Mouse (Mus musculus): Measurements from ENCODE around the gene Shisa2. TPM values are rescaled to one million over a fixed set of nuclear protein-coding genes. Genes with fewer than 3 reads are reported as not detected.

Shisa2 gene
- polyA plus RNA-seq, 1 experiment from 2014 or later: 16.7 TPM

DNA sequence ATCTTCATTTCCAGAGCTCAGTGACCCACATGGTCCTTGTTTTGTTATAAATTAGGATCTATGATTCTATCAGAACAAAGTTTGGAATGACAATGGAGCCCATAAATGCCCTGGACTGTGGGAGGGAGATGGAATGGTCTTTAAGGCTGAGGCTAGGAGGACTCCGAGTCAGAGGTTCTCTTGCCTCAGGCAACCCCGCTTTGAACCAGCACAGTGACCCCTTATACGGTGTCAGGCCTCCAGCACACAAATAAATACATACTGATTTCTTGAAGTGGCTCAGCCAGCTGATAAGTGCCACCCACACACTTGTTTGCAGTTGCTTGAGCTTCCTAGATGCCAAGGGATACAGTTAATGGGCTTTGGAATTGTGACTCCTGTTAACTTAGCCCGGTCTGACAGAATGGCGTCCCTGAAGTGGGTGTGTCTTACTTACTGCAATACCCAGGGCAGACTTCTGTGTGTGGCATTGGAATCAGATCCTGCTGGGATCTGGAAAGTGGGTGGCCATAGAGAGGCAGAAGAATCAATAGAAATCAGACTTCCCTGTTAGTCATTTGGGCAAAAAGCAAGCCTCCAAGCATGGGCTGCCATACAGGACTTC is 8.3 kb downstream of the Shisa2 start:
- H3K27me3 ChIP-seq: no peaks in the 10 kb centered on the region; the same call in 1 of the 2 replicates
- H3K4me2 ChIP-seq (replicated peaks): no peak overlapping the region
- no peaks in the 10 kb centered on the region for H3K36me3 ChIP-seq
- H3K4me1 ChIP-seq: no peaks in the 10 kb centered on the region
- no peaks in the 10 kb centered on the region for H3K9me3 ChIP-seq (replicated peaks)
- no peak overlapping the region for H3K4me3 ChIP-seq (replicated peaks)
- no peak overlapping the region for H3K9ac ChIP-seq
- 61% methylated on average over 5 of the region's 5 CpGs for WGBS
- no peak for ATAC-seq (ENCODE audit: insufficient number of reproducible peaks, low FRiP score, low TSS enrichment, low read depth)
- no peak overlapping the region for H3K27ac ChIP-seq (replicated peaks)

DNA sequence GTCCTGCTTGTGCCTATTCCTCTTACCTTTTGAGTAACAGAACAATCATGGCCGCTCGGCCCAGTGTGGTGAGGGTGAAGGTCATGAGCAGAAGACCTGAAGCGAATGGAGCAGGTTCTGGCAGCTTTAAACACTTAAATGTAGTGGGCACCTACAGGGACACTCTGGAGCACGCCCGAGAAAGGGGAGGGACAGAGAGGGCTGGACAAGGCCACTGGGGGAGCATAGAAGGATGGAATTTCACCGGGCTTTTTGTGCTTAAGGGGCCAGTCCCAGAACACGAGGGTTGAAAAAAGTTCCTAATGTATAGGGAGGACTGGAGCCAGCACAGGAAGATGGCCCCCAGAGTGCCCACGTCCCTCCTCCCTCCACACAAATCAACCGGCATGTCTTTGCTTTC is 8.9 kb downstream of the Shisa2 start:
- no peaks in the 10 kb centered on the region for H3K4me1 ChIP-seq
- H3K9ac ChIP-seq: no peak overlapping the region
- no peaks in the 10 kb centered on the region for H3K9me3 ChIP-seq (replicated peaks)
- no peak overlapping the region for H3K27ac ChIP-seq (replicated peaks)
- ATAC-seq (ENCODE audit: insufficient number of reproducible peaks, low FRiP score, low TSS enrichment, low read depth): no peak
- WGBS: 76% methylated on average over 9 of the region's 9 CpGs
- no peak overlapping the region for H3K4me2 ChIP-seq (replicated peaks)
- H3K4me3 ChIP-seq (replicated peaks): no peak overlapping the region
- no peaks in the 10 kb centered on the region for H3K36me3 ChIP-seq
- H3K27me3 ChIP-seq: no peaks in the 10 kb centered on the region; the same call in 1 of the 2 replicates

DNA sequence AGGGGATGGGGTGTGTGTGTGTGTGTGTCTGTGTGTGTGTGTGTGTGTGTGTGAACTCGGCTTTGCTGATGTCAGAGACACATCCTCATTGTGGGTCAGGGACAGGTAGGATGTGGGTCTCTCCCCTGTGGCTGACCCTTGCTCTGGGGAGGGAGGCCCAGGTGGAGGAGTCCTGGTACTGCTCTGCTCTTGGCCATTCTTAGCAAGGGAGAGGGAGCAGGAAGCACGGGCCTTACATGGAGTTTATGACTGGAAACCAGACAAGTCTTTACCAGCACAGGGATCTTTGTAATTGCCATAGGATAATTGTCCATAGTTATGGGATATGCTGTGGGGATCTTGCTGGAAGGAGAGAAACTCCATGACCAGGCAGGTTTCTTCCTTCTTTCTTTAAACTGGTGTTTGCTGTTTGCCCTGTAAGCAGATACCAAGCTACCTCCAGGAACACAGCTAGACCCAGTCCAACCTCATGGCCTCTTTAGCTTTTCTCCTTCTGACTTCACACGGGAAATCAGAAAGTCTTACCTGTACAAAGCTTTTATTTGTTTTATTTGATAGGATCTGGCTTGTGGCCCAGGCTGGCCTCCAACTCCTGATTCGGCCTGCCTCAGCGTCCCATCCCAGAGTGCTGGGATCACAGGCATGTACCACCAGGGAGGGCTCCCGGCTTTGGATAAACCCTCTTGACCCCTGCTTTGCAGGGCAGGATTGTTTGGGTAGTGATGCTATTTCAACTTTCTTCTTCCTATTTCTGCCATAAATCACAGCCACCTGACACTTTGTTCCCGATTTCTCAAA is 14.0 kb downstream of the Shisa2 start:
- Histone ChIP-seq H3K9ac (no peak overlapping the region), H3K27ac (replicated peaks) (no peak overlapping the region), H3K4me3 (replicated peaks) (no peak overlapping the region), H3K27me3 (no peaks in the 10 kb centered on the region), H3K36me3 (no peaks in the 10 kb centered on the region), H3K4me1 (peaks cover 7% of the 10 kb centered on the region; the same call in 1 of the 2 replicates), H3K4me2 (replicated peaks) (no peak overlapping the region), H3K9me3 (replicated peaks) (no peaks in the 10 kb centered on the region)
- 45% methylated on average over 7 of the region's 7 CpGs for WGBS
- ATAC-seq (ENCODE audit: insufficient number of reproducible peaks, low FRiP score, low TSS enrichment, low read depth): no peak

DNA sequence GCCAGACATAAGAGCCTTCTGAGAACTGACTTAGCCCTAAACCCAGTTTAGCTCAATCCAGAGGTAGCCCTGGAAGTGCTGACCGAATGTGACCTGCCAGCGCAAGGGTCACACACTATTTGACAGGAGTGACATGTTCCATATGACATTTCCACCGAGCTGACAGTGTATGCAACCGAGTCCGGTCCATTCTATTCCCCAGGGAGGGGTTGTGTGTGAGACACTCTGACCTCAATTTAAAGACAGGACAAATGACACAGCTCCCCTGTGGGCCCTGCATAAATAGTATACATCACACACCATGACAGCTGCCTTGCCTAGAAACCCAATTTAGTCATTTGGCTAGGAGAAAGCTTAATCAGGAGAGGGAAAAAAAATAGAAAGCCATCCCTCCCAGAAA is 16.7 kb downstream of the Shisa2 start:
- WGBS: 30% methylated on average over 5 of the region's 5 CpGs
- no peak for ATAC-seq (ENCODE audit: insufficient number of reproducible peaks, low FRiP score, low TSS enrichment, low read depth)
- no peak overlapping the region for H3K9ac ChIP-seq

DNA sequence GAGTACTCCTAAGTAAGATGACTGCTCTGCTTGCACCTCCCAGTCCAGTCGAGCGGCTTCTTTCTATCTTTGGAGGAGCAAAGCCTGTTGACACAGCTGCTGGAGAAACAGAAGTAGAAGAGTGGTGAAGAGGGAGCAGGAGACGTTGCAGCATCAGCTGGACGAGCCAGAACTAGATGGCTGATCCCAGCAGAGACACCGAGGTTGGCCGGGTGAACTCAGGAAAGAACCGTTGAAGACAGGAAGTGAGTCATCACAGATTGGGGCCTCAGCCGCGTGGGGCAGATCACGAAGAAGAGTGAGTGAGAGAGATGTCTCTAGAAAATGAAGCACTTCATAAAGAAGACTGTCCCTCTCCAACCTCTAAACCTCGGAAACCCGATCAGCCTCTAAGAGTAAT is 18.5 kb downstream of the Shisa2 start:
- Histone ChIP-seq H3K4me1 (peaks cover 16% of the 10 kb centered on the region), H3K4me3 (replicated peaks) (no peak overlapping the region), H3K27ac (replicated peaks) (no peak overlapping the region), H3K4me2 (replicated peaks) (no peak overlapping the region), H3K9me3 (replicated peaks) (no peaks in the 10 kb centered on the region), H3K36me3 (no peaks in the 10 kb centered on the region), H3K9ac (no peak overlapping the region), H3K27me3 (no peaks in the 10 kb centered on the region)
- WGBS: 44% methylated on average over 12 of the region's 12 CpGs
- no peak; the same call in 1 of the 2 replicates for ATAC-seq (ENCODE audit: insufficient number of reproducible peaks, low FRiP score, low TSS enrichment, low read depth)

More for the DNA sequence above, 16.7 kb downstream of the Shisa2 start:
- H3K36me3 ChIP-seq: no peaks in the 10 kb centered on the region
- peaks cover 9% of the 10 kb centered on the region; the same call in 1 of the 2 replicates for H3K4me1 ChIP-seq
- no peaks in the 10 kb centered on the region for H3K27me3 ChIP-seq
- no peak overlapping the region for H3K27ac ChIP-seq (replicated peaks)
- no peaks in the 10 kb centered on the region for H3K9me3 ChIP-seq (replicated peaks)
- no peak overlapping the region for H3K4me3 ChIP-seq (replicated peaks)
- H3K4me2 ChIP-seq (replicated peaks): no peak overlapping the region

DNA sequence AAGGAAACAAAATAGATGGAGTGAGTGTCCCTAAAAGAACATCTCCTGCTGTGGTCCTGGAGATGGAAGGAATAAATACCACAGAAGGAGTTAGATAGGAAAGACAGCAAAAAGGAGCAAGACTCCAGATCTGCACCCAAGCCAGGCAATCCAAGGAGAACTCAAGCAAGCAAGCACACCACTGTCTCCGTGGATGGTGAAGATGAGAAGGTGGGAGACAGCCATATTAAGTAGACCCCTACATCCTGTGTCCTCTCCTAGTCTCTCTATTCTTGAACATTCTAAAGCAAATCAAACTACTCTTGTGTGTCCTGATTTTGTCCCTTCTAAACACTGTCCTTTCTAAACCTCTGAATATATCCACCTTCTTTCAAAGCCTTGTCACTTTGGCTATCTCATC is 19.1 kb downstream of the Shisa2 start:
- Histone ChIP-seq H3K36me3 (no peaks in the 10 kb centered on the region), H3K27ac (replicated peaks) (no peak overlapping the region), H3K27me3 (no peaks in the 10 kb centered on the region), H3K9me3 (replicated peaks) (no peaks in the 10 kb centered on the region), H3K4me2 (replicated peaks) (no peak overlapping the region), H3K4me3 (replicated peaks) (no peak overlapping the region), H3K4me1 (peaks cover 19% of the 10 kb centered on the region), H3K9ac (no peak overlapping the region)
- no peak for ATAC-seq (ENCODE audit: insufficient number of reproducible peaks, low FRiP score, low TSS enrichment, low read depth)
- WGBS: 92% methylated on average over 1 of the region's 1 CpGs

DNA sequence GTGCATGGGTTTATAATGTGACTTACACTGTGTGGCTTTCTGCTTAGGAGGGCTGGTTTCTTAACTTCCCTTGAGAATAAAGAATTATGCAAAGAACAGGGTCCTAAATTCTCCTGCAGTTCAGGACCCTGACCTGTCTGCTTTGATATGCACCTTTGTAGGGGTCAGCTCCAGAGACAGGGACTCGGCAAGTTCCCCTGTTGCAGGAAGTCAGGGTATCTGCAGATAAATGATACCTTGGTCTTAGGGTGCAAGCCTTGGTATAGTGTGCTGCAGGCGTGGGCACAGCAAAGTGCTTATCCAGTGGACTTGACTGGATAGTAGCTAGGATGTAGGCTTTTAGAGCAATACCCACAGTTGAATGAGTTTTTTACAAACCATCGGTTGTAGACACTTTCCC is 19.8 kb downstream of the Shisa2 start:
- Histone ChIP-seq H3K4me2 (replicated peaks) (no peak overlapping the region), H3K27ac (replicated peaks) (no peak overlapping the region), H3K9me3 (replicated peaks) (no peaks in the 10 kb centered on the region), H3K27me3 (no peaks in the 10 kb centered on the region), H3K36me3 (no peaks in the 10 kb centered on the region), H3K4me3 (replicated peaks) (no peak overlapping the region), H3K4me1 (peaks cover 17% of the 10 kb centered on the region; the same call in 1 of the 2 replicates), H3K9ac (no peak overlapping the region)
- ATAC-seq (ENCODE audit: insufficient number of reproducible peaks, low FRiP score, low TSS enrichment, low read depth): no peak
- WGBS: 81% methylated on average over 3 of the region's 3 CpGs

DNA sequence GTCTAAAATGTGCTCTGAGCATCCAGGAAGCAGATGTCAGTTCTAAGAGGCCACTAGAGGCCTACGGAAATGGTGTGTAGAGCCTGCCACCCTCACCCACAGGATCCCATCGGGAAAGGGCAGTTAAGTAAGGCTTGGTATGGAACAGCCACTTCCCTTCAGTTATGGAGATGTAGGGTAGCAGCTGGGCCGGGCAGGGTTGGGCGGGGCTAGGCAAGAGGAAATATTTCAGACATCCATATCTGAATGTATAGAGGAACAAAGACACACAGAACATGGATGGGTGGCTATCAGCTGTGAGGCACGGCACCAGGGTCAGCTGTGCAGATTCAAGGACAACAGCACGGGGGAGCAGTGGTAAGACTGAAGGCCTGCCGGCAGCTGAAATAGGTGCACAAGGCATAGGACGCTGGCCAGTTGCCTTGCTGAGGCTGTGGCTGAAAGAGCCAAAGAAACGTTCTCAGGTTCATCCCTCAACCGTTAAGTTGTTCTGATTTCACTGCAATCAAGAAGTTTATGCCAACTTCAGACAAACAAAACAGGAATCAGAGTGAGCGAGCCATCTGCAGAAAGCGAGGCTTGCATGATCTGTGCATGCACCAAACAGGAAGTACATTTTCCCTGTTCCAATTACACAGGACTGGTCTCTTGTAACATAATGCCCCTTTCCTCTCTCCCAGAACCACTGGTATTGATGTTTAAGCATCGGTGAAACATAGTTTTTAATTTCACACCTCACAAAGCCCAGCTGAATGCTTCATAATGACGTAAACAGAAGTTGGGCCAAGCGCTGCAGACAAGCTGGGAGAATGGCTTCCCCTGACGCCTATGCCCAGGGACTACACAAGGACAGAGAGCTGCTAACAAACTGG is 22.0 kb downstream of the Shisa2 start:
- 0 out of 2 replicates have a peak, but pooled peaks have one; percentile 23 for ATAC-seq (ENCODE audit: insufficient number of reproducible peaks, low FRiP score, low TSS enrichment, low read depth)
- no peak overlapping the region for H3K4me3 ChIP-seq (replicated peaks)
- WGBS: 55% methylated on average over 16 of the region's 16 CpGs
- no peaks in the 10 kb centered on the region for H3K27me3 ChIP-seq
- no peaks in the 10 kb centered on the region for H3K9me3 ChIP-seq (replicated peaks)
- peaks cover 16% of the 10 kb centered on the region; the same call in 1 of the 2 replicates for H3K4me1 ChIP-seq
- no peak overlapping the region for H3K9ac ChIP-seq
- no peaks in the 10 kb centered on the region for H3K36me3 ChIP-seq
- H3K4me2 ChIP-seq (replicated peaks): no peak overlapping the region
- H3K27ac ChIP-seq (replicated peaks): no peak overlapping the region

DNA sequence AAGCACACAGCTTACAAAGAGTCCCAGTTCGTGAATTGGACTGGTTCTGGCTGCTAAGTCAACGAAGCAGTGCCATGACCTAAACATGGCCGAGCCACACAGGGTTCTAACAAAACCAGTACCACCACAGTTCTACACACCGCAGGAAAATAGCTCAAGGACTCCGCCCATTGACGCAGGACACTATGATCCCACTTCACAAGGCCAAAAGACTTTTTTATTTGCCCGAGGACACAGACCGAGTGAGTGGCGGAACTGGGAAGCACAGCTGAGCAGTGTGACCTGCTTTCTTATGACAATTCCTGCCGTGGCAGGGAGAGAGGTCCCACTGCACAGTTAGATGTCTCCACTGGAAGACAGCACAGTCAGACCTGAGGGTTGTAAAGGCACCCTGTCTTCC is 23.5 kb downstream of the Shisa2 start:
- Histone ChIP-seq H3K9ac (no peak overlapping the region), H3K36me3 (no peaks in the 10 kb centered on the region), H3K4me2 (replicated peaks) (no peak overlapping the region), H3K4me1 (peaks cover 16% of the 10 kb centered on the region; the same call in 1 of the 2 replicates), H3K27ac (replicated peaks) (no peak overlapping the region), H3K27me3 (no peaks in the 10 kb centered on the region), H3K4me3 (replicated peaks) (no peak overlapping the region), H3K9me3 (replicated peaks) (no peaks in the 10 kb centered on the region)
- no peak for ATAC-seq (ENCODE audit: insufficient number of reproducible peaks, low FRiP score, low TSS enrichment, low read depth)
- 78% methylated on average over 10 of the region's 10 CpGs for WGBS

DNA sequence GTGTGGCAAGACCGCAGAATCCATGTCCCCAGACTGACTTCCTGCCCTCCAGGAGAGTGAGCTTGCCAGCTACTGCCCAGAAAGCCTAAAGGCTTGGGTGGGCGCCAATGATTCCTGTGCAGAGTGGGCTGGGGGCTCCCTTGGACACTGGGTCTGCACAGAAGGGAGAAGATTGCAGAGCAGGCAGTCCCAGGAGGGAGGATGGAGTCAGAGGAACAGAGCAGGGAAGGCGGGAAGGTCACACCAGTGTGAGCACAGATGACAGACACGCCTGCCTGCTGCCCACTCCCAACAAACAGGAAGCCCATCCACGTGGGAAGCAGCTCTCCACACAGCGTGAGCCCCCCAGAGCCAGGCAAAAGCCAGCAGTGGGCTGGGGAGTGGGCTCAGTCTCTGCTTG is 24.2 kb downstream of the Shisa2 start:
- no peak overlapping the region for H3K4me2 ChIP-seq (replicated peaks)
- H3K4me1 ChIP-seq: peaks cover 16% of the 10 kb centered on the region; the same call in 1 of the 2 replicates
- WGBS: 70% methylated on average over 6 of the region's 6 CpGs
- H3K9me3 ChIP-seq (replicated peaks): no peaks in the 10 kb centered on the region
- H3K27me3 ChIP-seq: no peaks in the 10 kb centered on the region
- H3K27ac ChIP-seq (replicated peaks): no peak overlapping the region
- no peak overlapping the region for H3K4me3 ChIP-seq (replicated peaks)
- H3K36me3 ChIP-seq: no peaks in the 10 kb centered on the region
- ATAC-seq (ENCODE audit: insufficient number of reproducible peaks, low FRiP score, low TSS enrichment, low read depth): no peak
- no peak overlapping the region for H3K9ac ChIP-seq

DNA sequence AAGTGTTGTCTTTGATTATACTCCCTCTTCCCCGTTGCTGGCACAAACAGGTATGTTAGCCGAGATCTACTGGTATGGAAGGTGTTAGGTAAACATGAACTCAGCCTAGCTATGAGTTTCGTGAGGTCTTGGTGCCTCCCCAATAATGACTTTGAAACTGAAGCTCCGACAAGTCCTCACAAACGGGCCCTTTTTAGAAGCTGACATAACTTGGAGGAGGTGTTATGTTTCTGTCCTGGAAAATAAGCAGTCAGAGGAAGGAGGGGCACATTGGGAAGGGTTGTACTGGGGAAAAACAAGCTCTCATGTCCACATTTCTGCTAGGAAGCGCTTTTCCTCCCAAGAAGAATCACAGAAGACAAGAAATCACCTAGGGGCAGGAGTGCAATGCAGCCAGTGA is 31.5 kb downstream of the Shisa2 start:
- Histone ChIP-seq H3K9ac (no peak overlapping the region), H3K4me1 (no peaks in the 10 kb centered on the region), H3K9me3 (replicated peaks) (no peaks in the 10 kb centered on the region), H3K4me2 (replicated peaks) (no peak overlapping the region), H3K36me3 (no peaks in the 10 kb centered on the region), H3K27ac (replicated peaks) (no peak overlapping the region), H3K27me3 (no peaks in the 10 kb centered on the region), H3K4me3 (replicated peaks) (no peak overlapping the region)
- 51% methylated on average over 6 of the region's 6 CpGs for WGBS
- ATAC-seq (ENCODE audit: insufficient number of reproducible peaks, low FRiP score, low TSS enrichment, low read depth): no peak
